Mouse (Mus musculus) lung, adult 10 weeks (tissue): ENCODE data around the gene Olfr161. TPM values are rescaled to one million over a fixed set of nuclear protein-coding genes. Genes with fewer than 3 reads are reported as not detected.

Source experiments
- polyA plus RNA-seq: library from polyadenylated mRNA; stranded (reverse); fragments of 350-450 nt; fragmentation: Illumina TruSeq; extraction: RNeasy Lipid Tissue Mini Kit (QIAGEN cat#74804); gene quantifications from one replicate; pipeline ENCODE4 v1.2.3, GENCODE M21; 2014; ENCODE audit warnings: low read depth, low replicate concordance; ENCODE audit not compliant: insufficient read depth

Olfr161 gene
- not detected for polyA plus RNA-seq

GRCm38 (mm10) chr16:3590691-3591090, at the start of gene Olfr161:
Gene Olfr161, plus strand, starts transcription at chr16:3591042.

Other genes with a start within 250 kb of the Olfr161 start
- 0.71 TPM for gene Mefv, start 127.1 kb downstream of the Olfr161 start, polyA plus RNA-seq
- gene Zfp263, start 153.1 kb downstream of the Olfr161 start, polyA plus RNA-seq: 11.0 TPM
- gene Olfr15, start 239.8 kb downstream of the Olfr161 start, polyA plus RNA-seq: not detected